ENCODE assay signal across 9 mouse cellular contexts in the genomic region with DNA sequence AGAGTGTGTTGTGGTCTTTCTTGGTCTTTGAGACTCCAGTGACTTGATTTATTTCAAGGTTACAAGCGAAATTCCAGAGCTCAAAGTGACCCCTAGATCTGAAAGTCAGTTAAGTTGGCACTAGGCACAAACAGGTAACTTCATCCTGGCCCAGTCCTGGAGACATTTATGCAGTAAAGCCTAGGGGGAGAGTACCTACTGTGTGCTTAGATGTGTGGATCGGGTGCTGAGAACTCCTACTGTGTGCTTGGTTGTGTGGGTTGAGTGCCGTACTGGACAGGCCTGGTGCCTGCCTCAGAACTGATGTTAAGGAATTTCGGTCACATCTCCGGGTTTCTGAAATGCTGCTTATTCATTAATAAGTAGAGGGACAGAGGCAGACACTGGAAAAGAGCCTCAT. TPM values are rescaled to one million over a fixed set of nuclear protein-coding genes. Genes with fewer than 3 reads are reported as not detected.
DNase-seq lines count a peak whose midpoint lies in the region; TF ChIP-seq lines count a peak whose summit lies in the region.
"Had no signal": no experiment of that assay in that cellular context is flagged by ENCODE, and none has a peak within 500 bp of the region (broad histone marks: within the 10 kb centered on the region; RNA-seq: fewer than 3 reads in every experiment).

No protein-coding gene starts in this region.

- H3K27ac ChIP-seq in MEL (ENCODE audit: control insufficient read depth, low read depth, low read length) = no peak overlapping the region
- H3K27ac ChIP-seq in hindbrain, embryonic 10.5 days = no peak overlapping the region
- H3K27ac ChIP-seq in midbrain, embryonic 10.5 days (replicated peaks) = no peak overlapping the region

- peak; percentile 20 for DNase-seq in kidney, adult 11 months
- DNase-seq in kidney, adult 8-10 months = no peak
- no peak for DNase-seq in MEL (ENCODE audit: low read depth, low spot score)
- no peak for DNase-seq in hindbrain, embryonic 10.5 days (ENCODE audit: low spot score)
- DNase-seq in midbrain, embryonic 10.5 days (ENCODE audit: low spot score) = no peak
- DNase-seq in frontal cortex, postnatal 36 days (ENCODE audit: low spot score in 2 of 2) = no peak
- DNase-seq in adrenal gland, postnatal 10 days = no peak
- no peak for DNase-seq in layer of hippocampus, adult 18-20 months (ENCODE audit: low spot score in 2 of 2)
- DNase-seq: gastrocnemius, postnatal 25 days had no signal

- H3K4me1 ChIP-seq in MEL (ENCODE audit: control insufficient read depth in 1 of 2, insufficient read depth in 2 of 2, low read length in 2 of 2) = peaks cover 0 to 9% of the 10 kb centered on the region in 2 experiments; a peak in 2 of 4 replicates
- peaks cover 25% of the 10 kb centered on the region for H3K4me1 ChIP-seq in hindbrain, embryonic 10.5 days (replicated peaks)
- peaks cover 25% of the 10 kb centered on the region for H3K4me1 ChIP-seq in midbrain, embryonic 10.5 days

- WGBS in hindbrain, embryonic 10.5 days = 89% methylated on average over 5 of the region's 5 CpGs
- WGBS in midbrain, embryonic 10.5 days = 90% methylated on average over 5 of the region's 5 CpGs

- H3K27me3 ChIP-seq in MEL (ENCODE audit: control insufficient read depth in 1 of 2, insufficient read depth in 2 of 2, low read length in 2 of 2) = no peaks in the 10 kb centered on the region
- no peaks in the 10 kb centered on the region for H3K27me3 ChIP-seq in hindbrain, embryonic 10.5 days (ENCODE audit: insufficient read depth, poor library complexity, severe bottlenecking)
- H3K27me3 ChIP-seq in midbrain, embryonic 10.5 days (ENCODE audit: low read depth, poor library complexity, severe bottlenecking) = no peaks in the 10 kb centered on the region

- TF ChIP-seq EP300 in MEL (IDR thresholded peaks at IDR 0.05; ENCODE audit: low read depth in 1 of 2, low read length in 2 of 2) = no peak

- TF ChIP-seq POLR2A in MEL (IDR thresholded peaks at IDR 0.05; ENCODE audit: control insufficient read depth in 1 of 2, insufficient read depth in 1 of 2, low read depth in 1 of 2, low read length in 2 of 2, poor library complexity in 1 of 2) = no peak

- H3K9me3 ChIP-seq in MEL (replicated peaks; ENCODE audit: insufficient read depth, low read length) = no peaks in the 10 kb centered on the region
- no peaks in the 10 kb centered on the region for H3K9me3 ChIP-seq in hindbrain, embryonic 10.5 days
- H3K9me3 ChIP-seq in midbrain, embryonic 10.5 days (replicated peaks) = no peaks in the 10 kb centered on the region

- H3K4me3 ChIP-seq in MEL (ENCODE audit: control insufficient read depth in 1 of 2, insufficient read depth in 1 of 2, low read depth in 2 of 2, low read length in 2 of 2) = peak overlapping the region; percentile 75 to 98; a peak in 3 of 4 replicates
- H3K4me3 ChIP-seq in hindbrain, embryonic 10.5 days = peak overlapping the region; percentile 96
- peak overlapping the region; percentile 86 for H3K4me3 ChIP-seq in midbrain, embryonic 10.5 days

- no peak for TF ChIP-seq CTCF in MEL (IDR thresholded peaks at IDR 0.05 in 2 of 3, conservative IDR thresholded peaks at IDR 0.05 in 1 of 3; ENCODE audit: control insufficient read depth in 1 of 3, insufficient read depth in 1 of 3, low read depth in 2 of 3, low read length in 3 of 3, poor library complexity in 1 of 3, severe bottlenecking in 1 of 3)

- peaks cover 7 to 13% of the 10 kb centered on the region in 2 experiments for H3K36me3 ChIP-seq in MEL (ENCODE audit: control insufficient read depth in 1 of 2, insufficient read depth in 2 of 2, low read length in 2 of 2)
- H3K36me3 ChIP-seq in hindbrain, embryonic 10.5 days = peaks cover 42% of the 10 kb centered on the region
- H3K36me3 ChIP-seq in midbrain, embryonic 10.5 days = peaks cover 40% of the 10 kb centered on the region

- no peak for TF ChIP-seq RAD21 in MEL (IDR thresholded peaks at IDR 0.05; ENCODE audit: low read depth, low read length)

- H3K9ac ChIP-seq in MEL (ENCODE audit: control insufficient read depth, low read depth, low read length, poor library complexity, severe bottlenecking) = peak overlapping the region; percentile 88

- peaks cover 17% of the 10 kb centered on the region for H3K79me2 ChIP-seq in MEL (ENCODE audit: control insufficient read depth, insufficient read depth, low read length, poor library complexity)

TF ChIP-seq in MEL, 35 proteins besides CTCF, POLR2A, EP300 and RAD21:
- TF ChIP-seq ZKSCAN1 (IDR thresholded peaks at IDR 0.05; ENCODE audit: low read depth, low read length) (peak; percentile 95), E2F4 (IDR thresholded peaks at IDR 0.05; ENCODE audit: borderline replicate concordance, low read depth, low read length) (no peak)
TF ChIP-seq in MEL: peak in this region for 1.

RNA-seq across cellular contexts. Expression of a gene that starts 1.1 kb away (rescaled TPM):
- total RNA-seq in MEL (2012; rRNA removed) = 37.2 and 42.4 TPM in 2 replicates
- 100 to 1,000 TPM in 1 of 2 experiments, 10 to 100 TPM in 1; 40.3 to 176 TPM for polyA plus RNA-seq in MEL (2012; ENCODE audit: insufficient read depth in 1 of 2, insufficient read length in 2 of 2, low read depth in 1 of 2, low replicate concordance in 2 of 2, missing spikeins in 1 of 2)
- polyA plus RNA-seq in hindbrain, embryonic 10.5 days (2016; fragmentation: Nextera tagmentation; extraction: Ambion mirVana) = 41.6 and 41.9 TPM in 2 replicates
- polyA plus RNA-seq in midbrain, embryonic 10.5 days (2016; fragmentation: Nextera tagmentation; extraction: Ambion mirVana) = 40.4 and 44.8 TPM in 2 replicates
- total RNA-seq in adrenal gland, postnatal 10 days (2021) = 10 to 100 TPM; 57.2 to 62.6 TPM
- total RNA-seq in layer of hippocampus, adult 18-20 months (2021) = 10 to 100 TPM; 67.4 to 67.7 TPM

RNA-seq across cellular contexts. Expression of a gene that starts 1.2 kb away (rescaled TPM):
- total RNA-seq in MEL (2012; rRNA removed) = 4.3 and 4.4 TPM in 2 replicates
- polyA plus RNA-seq in MEL (2012; ENCODE audit: insufficient read depth in 1 of 2, insufficient read length in 2 of 2, low read depth in 1 of 2, low replicate concordance in 2 of 2, missing spikeins in 1 of 2) = 1 to 10 TPM in 1 of 2 experiments, not detected in 1; 5.9 TPM
- polyA plus RNA-seq in hindbrain, embryonic 10.5 days (2016; fragmentation: Nextera tagmentation; extraction: Ambion mirVana) = 3.0 and 3.5 TPM in 2 replicates
- polyA plus RNA-seq in midbrain, embryonic 10.5 days (2016; fragmentation: Nextera tagmentation; extraction: Ambion mirVana) = 3.7 and 3.9 TPM in 2 replicates
- 10 to 100 TPM; 38.6 to 43.6 TPM for total RNA-seq in adrenal gland, postnatal 10 days (2021)
- total RNA-seq in layer of hippocampus, adult 18-20 months (2021) = 1 to 10 TPM; 3.7 to 5.8 TPM

RNA-seq across cellular contexts. Expression of a gene that starts 42.8 kb away (rescaled TPM):
- 2.6 and 2.8 TPM in 2 replicates for total RNA-seq in MEL (2012; rRNA removed)
- 1 to 10 TPM in 1 of 2 experiments, not detected in 1; 6.4 TPM for polyA plus RNA-seq in MEL (2012; ENCODE audit: insufficient read depth in 1 of 2, insufficient read length in 2 of 2, low read depth in 1 of 2, low replicate concordance in 2 of 2, missing spikeins in 1 of 2)
- polyA plus RNA-seq in hindbrain, embryonic 10.5 days (2016; fragmentation: Nextera tagmentation; extraction: Ambion mirVana) = 1.9 TPM in 2 replicates
- 2.1 TPM in 2 replicates for polyA plus RNA-seq in midbrain, embryonic 10.5 days (2016; fragmentation: Nextera tagmentation; extraction: Ambion mirVana)
- total RNA-seq in adrenal gland, postnatal 10 days (2021) = 10 to 100 TPM; 20.1 to 24.0 TPM
- total RNA-seq in layer of hippocampus, adult 18-20 months (2021) = 1 to 10 TPM; 6.1 to 6.8 TPM

RNA-seq across cellular contexts. Expression of a gene that starts 49.6 kb away (rescaled TPM):
- total RNA-seq in MEL (2012; rRNA removed) = 16.3 and 18.5 TPM in 2 replicates
- 100 to 1,000 TPM in 1 of 2 experiments, 10 to 100 TPM in 1; 85.4 to 476 TPM for polyA plus RNA-seq in MEL (2012; ENCODE audit: insufficient read depth in 1 of 2, insufficient read length in 2 of 2, low read depth in 1 of 2, low replicate concordance in 2 of 2, missing spikeins in 1 of 2)
- 38.6 and 42.0 TPM in 2 replicates for polyA plus RNA-seq in hindbrain, embryonic 10.5 days (2016; fragmentation: Nextera tagmentation; extraction: Ambion mirVana)
- polyA plus RNA-seq in midbrain, embryonic 10.5 days (2016; fragmentation: Nextera tagmentation; extraction: Ambion mirVana) = 36.6 and 37.3 TPM in 2 replicates
- 100 to 1,000 TPM; 156 to 219 TPM for total RNA-seq in adrenal gland, postnatal 10 days (2021)
- total RNA-seq in layer of hippocampus, adult 18-20 months (2021) = 100 to 1,000 TPM; 212 to 241 TPM
